Mouse (Mus musculus) kidney, embryonic 16.5 days (tissue): ENCODE results near the gene Tmem132d. TPM values are rescaled to one million over a fixed set of nuclear protein-coding genes. Genes with fewer than 3 reads are reported as not detected.

Experiments used
- ATAC-seq: fragments of 200-750 bp; cut with Nextera tagmentation; 2 replicates; pipeline ENCODE4 v1.8.0; 2017; ENCODE audit warnings: moderate TSS enrichment; ENCODE audit not compliant: low FRiP score, low TSS enrichment
- H3K27ac ChIP-seq: fragments of 300-500 bp; sonication (generic); 2 replicates; pipeline ENCODE4 v1.5.1; 2014; ENCODE audit warnings: low read length
- H3K27me3 ChIP-seq: fragments of 300-500 bp; sonication (generic); 2 replicates; pipeline ENCODE4 v1.6.1; 2014; ENCODE audit warnings: low read length, control low read depth, mixed read lengths; ENCODE audit not compliant: insufficient read depth
- H3K36me3 ChIP-seq: fragments of 300-500 bp; sonication (generic); 2 replicates; pipeline ENCODE4 v1.6.1; 2014; ENCODE audit warnings: low read length, control low read depth, mixed read lengths; ENCODE audit not compliant: insufficient read depth
- H3K4me1 ChIP-seq: fragments of 300-500 bp; sonication (generic); 2 replicates; pipeline ENCODE4 v1.6.1; 2014; ENCODE audit warnings: low read length, control low read depth, mixed read lengths; ENCODE audit not compliant: insufficient read depth
- H3K4me2 ChIP-seq: fragments of 300-500 bp; sonication (generic); replicated peaks from 2 replicates; pipeline ENCODE4 v1.6.1; 2014; ENCODE audit warnings: low read depth, low read length
- H3K4me3 ChIP-seq: fragments of 300-500 bp; sonication (generic); 2 replicates; pipeline ENCODE4 v1.5.1; 2014; ENCODE audit warnings: mild to moderate bottlenecking, low read length
- H3K9ac ChIP-seq: fragments of 300-500 bp; sonication (generic); replicated peaks from 2 replicates; pipeline ENCODE4 v1.6.1; 2014; ENCODE audit warnings: low read length
- H3K9me3 ChIP-seq: fragments of 300-500 bp; sonication (generic); 2 replicates; pipeline ENCODE4 v1.6.1; 2016; ENCODE audit warnings: low read length, control low read depth
- WGBS: fragments of 180-500 bp; shearing (Covaris S2); extraction: QIAGEN DNeasy Blood & Tissue Kit; methylation state at CpG from one replicate; pipeline ENCODE4 v1.1.7; 2014; 5-methylcytosine and 5-hydroxymethylcytosine counted together
- polyA plus RNA-seq: library from polyadenylated mRNA; unstranded; fragments of >200 nt; fragmentation: Nextera tagmentation; extraction: Ambion mirVana; gene quantifications from 2 replicates; pipeline ENCODE4 v1.2.1, GENCODE M21; 2015

The Tmem132d gene
- polyA plus RNA-seq, 1 experiment from 2014 or later, result 0.31 TPM

DNA sequence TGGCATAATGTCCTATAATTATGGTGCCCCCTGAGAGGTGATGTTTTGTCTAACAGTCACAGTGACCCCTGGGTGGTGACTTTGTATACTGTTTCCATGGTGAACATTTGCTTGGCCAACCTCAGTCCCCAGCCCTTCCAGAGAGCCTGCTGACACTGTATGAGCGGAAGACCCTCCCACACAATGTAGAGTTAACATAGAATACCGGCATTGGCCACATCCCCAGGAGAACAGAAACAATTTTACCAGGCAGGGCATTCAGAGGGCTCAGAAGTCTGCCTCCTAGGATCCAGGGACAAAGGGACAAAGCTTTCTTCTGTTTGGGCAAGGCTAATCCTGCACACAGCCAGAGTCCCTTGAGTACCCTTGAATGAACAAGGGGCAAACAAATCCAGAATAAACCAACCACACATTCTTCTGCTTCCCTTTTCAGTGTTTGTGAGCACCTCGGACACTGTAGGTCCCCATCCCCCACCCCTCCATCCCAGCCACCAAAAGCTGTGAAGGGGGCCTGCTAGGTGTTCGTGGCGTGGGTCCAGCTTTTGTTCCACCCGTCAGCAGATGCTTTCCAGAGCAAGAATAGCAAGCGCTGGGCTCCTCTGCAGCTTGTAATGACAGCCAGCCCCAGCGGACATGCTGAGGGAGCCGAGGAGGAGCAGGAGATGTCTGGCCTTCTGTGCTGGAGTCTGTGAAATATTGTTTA is 228.8 kb downstream of the Tmem132d start:
- H3K4me2 ChIP-seq, result no peak overlapping the region
- H3K9me3 ChIP-seq, result no peaks in the 10 kb centered on the region
- no peaks in the 10 kb centered on the region for H3K4me1 ChIP-seq
- 50% methylated on average over 9 of the region's 9 CpGs for WGBS
- H3K27ac ChIP-seq, result no peak overlapping the region
- H3K36me3 ChIP-seq, result no peaks in the 10 kb centered on the region
- H3K27me3 ChIP-seq, result no peaks in the 10 kb centered on the region
- no peak overlapping the region for H3K4me3 ChIP-seq
- no peak overlapping the region for H3K9ac ChIP-seq
- no peak for ATAC-seq

DNA sequence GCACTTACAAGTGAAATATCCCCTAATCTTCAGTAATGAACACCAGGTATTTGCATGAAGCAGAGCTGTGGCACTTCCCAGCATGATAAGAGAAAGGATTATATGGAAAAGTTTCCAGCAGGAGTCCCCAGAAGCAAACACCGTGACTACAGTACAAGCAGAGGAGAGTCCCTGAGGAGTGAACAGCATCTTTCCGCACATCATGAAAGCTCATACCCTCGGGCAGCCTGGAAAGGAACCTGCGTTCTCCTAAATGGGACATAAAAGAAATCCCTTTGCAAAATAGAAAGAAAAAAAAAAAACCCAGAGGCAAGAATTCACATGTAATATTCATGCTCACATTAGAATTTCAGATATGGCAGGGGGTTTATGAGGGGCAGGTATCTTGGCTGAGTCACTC is 238.8 kb downstream of the Tmem132d start:
- no peak overlapping the region for H3K4me3 ChIP-seq
- no peak overlapping the region for H3K9ac ChIP-seq
- no peaks in the 10 kb centered on the region for H3K36me3 ChIP-seq
- H3K27ac ChIP-seq, result no peak overlapping the region
- ATAC-seq, result no peak
- H3K4me2 ChIP-seq, result no peak overlapping the region
- H3K4me1 ChIP-seq, result no peaks in the 10 kb centered on the region
- no peaks in the 10 kb centered on the region for H3K9me3 ChIP-seq
- WGBS, result 81% methylated on average over 4 of the region's 4 CpGs
- H3K27me3 ChIP-seq, result no peaks in the 10 kb centered on the region

DNA sequence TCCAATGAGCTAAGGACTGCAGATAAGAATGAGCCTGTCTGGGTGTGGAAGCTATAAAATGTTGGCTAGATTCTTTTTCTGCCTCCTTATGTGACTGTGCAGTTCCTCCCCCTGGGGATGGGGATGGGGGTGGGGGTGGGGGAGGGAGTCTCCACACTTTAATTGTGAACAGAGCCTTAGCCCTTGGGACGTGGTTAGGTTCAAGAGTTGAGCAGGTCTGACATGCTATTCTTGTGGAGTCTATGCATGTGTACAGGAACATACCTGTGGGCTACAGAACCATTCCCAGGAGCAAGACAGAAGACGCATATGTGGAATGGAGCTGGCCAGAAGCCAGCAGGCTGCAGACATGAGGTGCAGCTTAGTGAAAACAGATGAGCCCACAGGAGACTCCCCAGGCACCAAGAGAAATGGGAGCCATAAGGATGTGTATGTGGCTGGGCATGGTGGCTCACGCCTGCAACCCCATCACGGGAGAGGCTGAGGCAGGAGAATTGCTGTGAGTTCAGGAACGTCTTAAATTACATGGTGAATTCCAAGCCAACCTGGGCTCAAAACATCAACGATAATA is 240.3 kb downstream of the Tmem132d start:
- H3K27me3 ChIP-seq, result no peaks in the 10 kb centered on the region
- 74% methylated on average over 6 of the region's 6 CpGs for WGBS

DNA sequence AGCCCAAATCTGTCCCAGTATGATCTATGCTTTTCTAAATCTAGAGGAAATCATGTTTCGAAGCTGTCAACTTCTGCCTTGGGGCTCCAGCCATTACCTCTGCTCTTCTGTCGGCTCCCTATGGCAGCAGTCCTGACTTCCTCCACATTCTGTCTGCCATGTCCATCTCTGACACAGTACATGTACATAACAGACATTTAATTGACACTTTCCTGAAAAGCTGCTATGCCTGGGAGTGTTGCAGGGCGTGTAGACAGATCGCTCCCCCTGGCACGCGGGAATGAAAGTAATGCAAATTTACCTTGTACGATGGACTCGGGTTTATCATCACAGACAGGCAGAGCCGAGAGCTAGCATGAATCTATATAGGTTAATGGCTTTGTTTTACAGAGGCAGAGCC is 241.2 kb downstream of the Tmem132d start:
- WGBS, result 71% methylated on average over 9 of the region's 9 CpGs
- no peak overlapping the region for H3K4me2 ChIP-seq
- no peak for ATAC-seq

More for the DNA sequence above, 240.3 kb downstream of the Tmem132d start:
- H3K9ac ChIP-seq, result no peak overlapping the region
- H3K9me3 ChIP-seq, result no peaks in the 10 kb centered on the region
- H3K27ac ChIP-seq, result no peak overlapping the region
- no peak overlapping the region for H3K4me3 ChIP-seq
- no peak for ATAC-seq
- no peaks in the 10 kb centered on the region for H3K4me1 ChIP-seq
- no peaks in the 10 kb centered on the region for H3K36me3 ChIP-seq
- no peak overlapping the region for H3K4me2 ChIP-seq

DNA sequence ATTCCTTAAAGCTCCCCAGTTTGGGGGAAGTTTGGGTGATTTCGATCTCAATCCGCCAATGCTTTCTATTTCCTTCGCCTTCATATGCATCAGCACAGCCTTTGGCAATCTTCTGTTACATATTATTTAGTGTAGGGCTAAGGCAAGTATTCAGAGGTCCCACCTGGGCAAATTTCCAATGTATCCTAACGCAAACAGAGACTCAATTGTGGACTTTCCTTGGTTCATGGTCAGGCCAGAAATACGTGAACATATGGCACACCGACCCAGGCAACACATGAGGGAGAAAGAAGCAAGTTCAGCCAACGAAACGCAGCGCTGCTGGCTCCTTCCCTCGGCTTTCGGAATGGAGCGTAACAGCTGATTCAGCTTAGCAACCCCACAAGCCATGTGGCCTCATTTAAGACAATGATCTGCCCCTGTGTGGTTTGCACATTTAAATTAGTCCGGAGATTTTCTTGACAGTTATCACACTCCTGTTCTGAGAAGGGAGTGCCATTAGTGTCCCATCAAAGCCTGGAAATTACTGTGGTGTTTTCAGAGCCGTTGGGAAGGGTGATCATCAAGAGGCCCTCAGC is 242.5 kb downstream of the Tmem132d start:
- Histone ChIP-seq H3K36me3 (no peaks in the 10 kb centered on the region), H3K4me1 (no peaks in the 10 kb centered on the region), H3K27ac (no peak overlapping the region), H3K4me2 (no peak overlapping the region), H3K4me3 (no peak overlapping the region), H3K9me3 (no peaks in the 10 kb centered on the region), H3K9ac (no peak overlapping the region), H3K27me3 (no peaks in the 10 kb centered on the region)
- WGBS, result 68% methylated on average over 14 of the region's 14 CpGs
- ATAC-seq, result no peak

More for the DNA sequence above, 241.2 kb downstream of the Tmem132d start:
- no peaks in the 10 kb centered on the region for H3K9me3 ChIP-seq
- no peaks in the 10 kb centered on the region for H3K27me3 ChIP-seq
- H3K36me3 ChIP-seq, result no peaks in the 10 kb centered on the region
- no peak overlapping the region for H3K9ac ChIP-seq
- H3K4me1 ChIP-seq, result no peaks in the 10 kb centered on the region
- H3K27ac ChIP-seq, result no peak overlapping the region
- no peak overlapping the region for H3K4me3 ChIP-seq

DNA sequence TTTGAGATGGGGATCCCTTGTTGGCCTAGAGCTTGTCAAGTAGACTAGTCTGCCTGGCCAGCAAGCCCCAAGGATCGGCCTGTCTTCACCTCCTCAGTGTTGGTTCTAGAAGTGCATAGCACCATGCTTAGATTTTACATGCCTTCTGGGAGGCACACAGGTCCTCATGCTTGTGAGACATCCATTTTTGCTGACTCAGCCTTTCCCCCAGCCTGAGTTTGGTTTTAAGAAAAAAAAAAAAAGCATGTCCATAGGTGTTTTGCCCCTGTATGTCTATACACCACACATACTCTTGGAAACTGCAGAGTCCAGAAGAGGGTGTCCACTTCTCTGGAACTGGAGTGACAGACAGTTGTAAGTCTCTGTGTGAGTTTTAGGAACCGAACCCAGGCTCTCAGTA is 256.6 kb downstream of the Tmem132d start:
- Histone ChIP-seq H3K9me3 (no peaks in the 10 kb centered on the region), H3K27ac (no peak overlapping the region), H3K27me3 (no peaks in the 10 kb centered on the region), H3K4me3 (no peak overlapping the region), H3K4me1 (no peaks in the 10 kb centered on the region), H3K36me3 (no peaks in the 10 kb centered on the region), H3K4me2 (no peak overlapping the region), H3K9ac (no peak overlapping the region)
- 80% methylated on average over 2 of the region's 2 CpGs for WGBS
- ATAC-seq, result no peak

DNA sequence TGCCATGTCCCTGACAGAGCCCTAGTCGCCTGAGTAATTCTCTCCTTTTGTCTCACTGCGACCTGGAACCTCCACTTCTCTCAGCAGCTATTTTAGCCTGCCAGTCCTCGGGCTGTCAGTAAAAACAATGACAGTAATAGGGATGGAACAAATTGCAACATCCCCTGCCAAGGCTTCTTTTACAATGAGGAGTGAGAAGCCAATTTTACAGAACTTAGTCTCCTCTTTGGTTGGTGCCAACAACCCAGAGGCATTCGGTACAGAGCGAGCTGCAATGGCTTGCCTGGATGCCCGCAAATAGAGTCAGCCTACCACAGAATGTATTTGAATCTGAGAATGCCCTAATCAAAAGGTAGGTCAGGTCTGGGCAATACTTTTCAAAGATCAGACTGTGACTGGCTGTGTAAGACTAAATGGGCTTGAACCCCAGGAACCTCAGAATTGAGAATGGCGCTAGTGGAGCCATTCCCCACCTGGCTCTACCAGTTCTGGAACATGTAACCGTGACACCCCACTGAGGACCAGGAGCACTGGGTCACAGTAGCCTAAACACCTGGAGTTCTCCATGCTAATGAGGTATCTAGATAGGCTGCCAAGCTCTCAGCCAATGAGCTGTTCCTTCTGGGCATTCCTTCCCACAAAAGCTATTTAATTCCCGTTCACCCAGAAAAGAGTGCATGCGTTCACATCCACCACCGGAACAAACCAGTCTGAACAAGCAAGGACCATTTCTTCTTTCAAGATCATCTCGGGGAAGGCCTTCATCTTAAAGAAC is 273.8 kb downstream of the Tmem132d start:
- Histone ChIP-seq H3K9me3 (no peaks in the 10 kb centered on the region), H3K9ac (no peak overlapping the region), H3K27me3 (no peaks in the 10 kb centered on the region), H3K27ac (no peak overlapping the region), H3K4me2 (no peak overlapping the region), H3K36me3 (no peaks in the 10 kb centered on the region), H3K4me1 (no peaks in the 10 kb centered on the region), H3K4me3 (no peak overlapping the region)
- ATAC-seq, result no peak
- 80% methylated on average over 12 of the region's 12 CpGs for WGBS

DNA sequence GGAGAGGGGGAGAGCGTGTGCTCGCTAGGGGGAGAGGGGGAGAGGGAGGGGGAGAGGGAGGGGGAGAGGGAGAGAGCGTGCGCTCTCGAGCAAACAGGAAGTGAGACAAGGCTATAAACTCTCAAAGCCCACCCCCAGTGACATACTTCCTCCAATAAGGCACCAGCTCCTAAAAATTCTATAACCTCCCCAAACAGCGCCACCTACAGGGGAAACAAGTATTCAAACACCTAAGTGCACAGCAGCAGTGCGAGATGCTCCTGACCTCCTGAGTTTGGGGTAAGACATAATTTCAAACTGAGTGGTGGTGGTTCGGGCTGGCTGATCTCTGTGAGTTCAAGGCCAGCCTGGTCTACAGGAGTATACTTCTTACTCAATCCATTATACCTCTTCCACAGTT is 281.4 kb downstream of the Tmem132d start:
- Histone ChIP-seq H3K27ac (no peak overlapping the region), H3K9me3 (0 out of 2 replicates have a peak, but pooled peaks cover 1% of the 10 kb centered on the region), H3K36me3 (no peaks in the 10 kb centered on the region), H3K4me1 (no peaks in the 10 kb centered on the region), H3K27me3 (no peaks in the 10 kb centered on the region), H3K9ac (no peak overlapping the region), H3K4me2 (no peak overlapping the region), H3K4me3 (no peak overlapping the region)
- ATAC-seq, result no peak
- 90% methylated on average over 6 of the region's 8 CpGs for WGBS

DNA sequence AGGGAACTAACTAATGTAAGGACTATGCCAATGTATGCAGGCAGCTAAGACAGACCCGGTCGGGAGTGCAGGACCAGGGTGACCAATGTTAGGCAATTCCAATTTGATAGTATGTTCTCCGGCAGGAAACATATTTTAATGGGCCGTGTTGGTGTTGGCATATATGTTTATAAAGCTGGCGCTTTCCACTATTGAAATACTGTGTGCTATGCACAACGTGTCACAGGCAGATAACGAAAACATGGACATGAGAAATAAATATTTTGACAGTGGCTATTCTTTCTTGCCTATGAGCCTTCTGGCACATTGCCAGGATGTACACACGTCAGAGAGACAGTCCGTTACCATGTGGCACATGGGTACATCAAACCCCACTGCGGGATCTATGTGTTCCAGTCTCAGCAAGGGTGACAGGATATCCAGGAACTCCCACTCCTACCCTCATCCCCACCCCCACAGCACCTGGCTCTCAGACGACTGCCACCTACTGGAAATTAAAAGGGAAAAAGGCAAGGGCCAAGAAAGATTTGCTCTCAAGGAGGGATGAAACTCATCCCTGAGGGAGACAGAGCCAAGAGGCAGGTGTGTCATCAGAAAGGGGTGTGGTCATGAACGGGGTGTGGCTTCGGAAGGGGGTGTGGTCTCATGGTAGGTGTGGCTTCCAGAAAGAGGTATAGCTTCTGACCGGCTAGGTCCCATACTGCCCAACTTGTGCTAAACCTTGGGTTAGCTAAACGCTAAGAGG is 285.8 kb downstream of the Tmem132d start:
- Histone ChIP-seq H3K4me1 (no peaks in the 10 kb centered on the region), H3K27ac (no peak overlapping the region), H3K9me3 (0 out of 2 replicates have a peak, but pooled peaks cover 4% of the 10 kb centered on the region), H3K4me2 (no peak overlapping the region), H3K4me3 (no peak overlapping the region), H3K9ac (no peak overlapping the region), H3K36me3 (no peaks in the 10 kb centered on the region), H3K27me3 (no peaks in the 10 kb centered on the region)
- WGBS, result 84% methylated on average over 15 of the region's 15 CpGs
- 0 out of 2 replicates have a peak, but pooled peaks have one; percentile 9 for ATAC-seq
